Mouse (Mus musculus) thymus, adult 2 months (tissue): ENCODE data around the gene Dnal4.

Source experiments
- CTCF ChIP-seq: fragments of 200-500 bp; IDR thresholded peaks from 2 replicates; pipeline ENCODE4 v1.5.1; 2012; ENCODE audit warnings: mild to moderate bottlenecking, control low read depth, low read length, moderate library complexity, borderline replicate concordance; ENCODE audit not compliant: control insufficient read depth, poor library complexity, insufficient read depth; ENCODE audit errors: extremely low read depth
- POLR2A ChIP-seq: fragments of 200-500 bp; IDR thresholded peaks from 2 replicates; pipeline ENCODE4 v1.6.1; 2012; ENCODE audit warnings: mild to moderate bottlenecking, low read length, control low read depth, moderate library complexity; ENCODE audit not compliant: control insufficient read depth, poor library complexity, insufficient read depth; ENCODE audit errors: extremely low read depth

DNA sequence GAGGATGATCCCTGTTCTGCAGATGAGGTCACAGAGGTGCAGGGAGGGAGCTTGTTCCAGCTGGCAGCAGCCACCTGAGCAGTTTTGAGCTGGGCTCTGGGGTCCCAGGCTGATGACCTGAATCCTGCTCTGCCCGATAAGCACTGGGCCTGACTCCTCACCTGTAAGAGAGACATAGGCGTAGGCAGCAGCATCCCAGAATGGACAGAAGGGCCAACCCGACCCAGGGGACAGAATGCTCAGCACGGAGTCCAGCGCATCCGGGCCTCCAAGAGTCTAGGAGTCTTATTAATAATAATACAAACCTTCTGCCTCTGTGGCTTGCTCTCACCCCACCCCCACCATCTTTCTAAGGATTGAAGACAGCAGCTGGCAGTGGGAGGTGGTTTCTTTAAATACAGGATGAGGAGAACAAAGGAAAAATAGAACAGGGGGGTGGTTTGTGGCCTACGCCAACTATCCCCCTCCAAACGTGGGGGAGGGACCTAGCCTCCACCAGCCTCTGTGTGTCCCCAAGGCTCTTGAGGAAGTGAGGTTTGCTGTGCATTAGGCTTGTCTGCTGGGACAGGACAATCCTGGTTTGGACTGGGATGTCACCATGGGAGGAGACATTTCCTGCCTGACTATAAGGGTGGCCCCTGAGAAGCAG is 21.5 kb downstream of the Dnal4 start:
- TF ChIP-seq CTCF = no peak
- TF ChIP-seq POLR2A = no peak
